Mouse (Mus musculus) CH12.LX (cell line): ENCODE measurements around the gene Eml1.

ENCODE experiments used
- BHLHE40 ChIP-seq: IDR thresholded peaks from 2 replicates; pipeline ENCODE4 v1.6.1; 2011; ENCODE audit warnings: mild to moderate bottlenecking, low read depth, low read length, improper control_type of control experiment
- CTCF ChIP-seq, 2 experiments: IDR thresholded peaks in 1 of 2; conservative IDR thresholded peaks in 1 of 2; 2 replicates each; pipeline ENCODE4 v1.5.1; 2011 to 2012; ENCODE audit warnings: low read depth in 2 of 2, low read length in 2 of 2, improper control_type of control experiment in 1 of 2, inconsistent platforms in 1 of 2, mild to moderate bottlenecking in 1 of 2, moderate library complexity in 1 of 2
- EP300 ChIP-seq: IDR thresholded peaks from 2 replicates; pipeline ENCODE4 v1.6.1; 2011; ENCODE audit warnings: low read length, improper control_type of control experiment
- POLR2A ChIP-seq: IDR thresholded peaks from 2 replicates; pipeline ENCODE4 v1.6.1; 2011; ENCODE audit warnings: low read depth, mild to moderate bottlenecking, improper control_type of control experiment, low read length
- RAD21 ChIP-seq: IDR thresholded peaks from 2 replicates; pipeline ENCODE4 v1.6.1; 2011; ENCODE audit warnings: low read depth, mild to moderate bottlenecking, low read length, improper control_type of control experiment, moderate library complexity
- SIN3A ChIP-seq: IDR thresholded peaks from 2 replicates; pipeline ENCODE4 v1.6.1; 2012; ENCODE audit warnings: low read length, improper control_type of control experiment, inconsistent platforms
- TCF12 ChIP-seq: IDR thresholded peaks from 2 replicates; pipeline ENCODE4 v1.6.1; 2014; ENCODE audit warnings: low read depth, mild to moderate bottlenecking, inconsistent platforms, low read length, improper control_type of control experiment
- USF2 ChIP-seq: conservative IDR thresholded peaks from 2 replicates; pipeline ENCODE4 v1.6.1; 2011; ENCODE audit warnings: low read depth, low read length, improper control_type of control experiment
- ZMIZ1 ChIP-seq: IDR thresholded peaks from 2 replicates; pipeline ENCODE4 v1.6.1; 2012; ENCODE audit warnings: low read depth, mild to moderate bottlenecking, inconsistent platforms, low read length, improper control_type of control experiment

- TF ChIP-seq CTCF (conservative IDR thresholded peaks at IDR 0.05 in 1 of 2, IDR thresholded peaks at IDR 0.05 in 1 of 2; ENCODE audit: low read depth in 2 of 2, low read length in 2 of 2) (no peak), USF2 (no peak), TCF12 (no peak), EP300 (no peak), SIN3A (no peak), RAD21 (no peak), POLR2A (no peak), BHLHE40 (no peak), ZMIZ1 (no peak)
Measured at GRCm38 (mm10) chr12:108365340-108365739, 5.4 kb upstream of the Eml1 start.
